Mouse (Mus musculus) macrophage (primary cell): Measurements from ENCODE around the gene Ccdc47. TPM values are rescaled to one million over a fixed set of nuclear protein-coding genes. Genes with fewer than 3 reads are reported as not detected.

Experiments used
- H3K27ac ChIP-seq: fragments of 350-480 bp; formaldehyde crosslinking; 2 replicates; pipeline ENCODE4 v1.9.0; 2021
- H3K36me3 ChIP-seq: fragments of 350-480 bp; formaldehyde crosslinking; 2 replicates; pipeline ENCODE4 v1.9.0; 2021; ENCODE audit errors: inconsistent target
- H3K4me3 ChIP-seq: fragments of 350-480 bp; formaldehyde crosslinking; 2 replicates; pipeline ENCODE4 v1.9.0; 2021; ENCODE audit errors: inconsistent target
- H3K79me2 ChIP-seq: fragments of 350-480 bp; formaldehyde crosslinking; 2 replicates; pipeline ENCODE4 v1.9.0; 2021; ENCODE audit errors: inconsistent target
- WGBS: methylation state at CpG from one replicate; pipeline ENCODE4 v1.1.7; 2026; ENCODE audit warnings: inconsistent platforms; ENCODE audit not compliant: missing documents; 5-methylcytosine and 5-hydroxymethylcytosine counted together
- polyA plus RNA-seq: library from polyadenylated mRNA; stranded (reverse); fragments of 250-400 nt; gene quantifications from 3 replicates; pipeline ENCODE4 v1.2.4, GENCODE M21; 2018; ENCODE audit warnings: inconsistent platforms

Gene Ccdc47
- polyA plus RNA-seq, 1 experiment from 2014 or later, result 77.0 TPM

- Histone ChIP-seq H3K36me3 (peaks cover 34% of the 10 kb centered on the region), H3K4me3 (no peak overlapping the region), H3K27ac (no peak overlapping the region), H3K79me2 (peaks cover 10% of the 10 kb centered on the region; the same call in 1 of the 2 replicates)
- 79% methylated on average over 4 of the region's 4 CpGs for WGBS
Measured at GRCm38 (mm10) chr11:106163546-106163945, 52.6 kb downstream of the Ccdc47 start.

- Histone ChIP-seq H3K79me2 (peaks cover 23% of the 10 kb centered on the region; the same call in 1 of the 2 replicates), H3K27ac (no peak overlapping the region), H3K4me3 (no peak overlapping the region), H3K36me3 (peaks cover 25% of the 10 kb centered on the region)
- WGBS, result 89% methylated on average over 2 of the region's 2 CpGs
Measured at GRCm38 (mm10) chr11:106162237-106162636, 53.9 kb downstream of the Ccdc47 start.

- WGBS, result 46% methylated on average over 20 of the region's 22 CpGs
- Histone ChIP-seq H3K36me3 (peaks cover 19% of the 10 kb centered on the region; the same call in 1 of the 2 replicates), H3K79me2 (peaks cover 32% of the 10 kb centered on the region; the same call in 1 of the 2 replicates), H3K27ac (peak within 1 kb of the TSS; percentile 79), H3K4me3 (peak within 1 kb of the TSS; percentile 69)
Measured at GRCm38 (mm10) chr11:106160841-106161721, 55.1 kb downstream of the Ccdc47 start, which contains the start of the genes Gm10840 and Limd2. TSS of gene Gm10840 (plus strand) at chr11:106160850. TSS of gene Limd2 (minus strand) at chr11:106160860.

DNA sequence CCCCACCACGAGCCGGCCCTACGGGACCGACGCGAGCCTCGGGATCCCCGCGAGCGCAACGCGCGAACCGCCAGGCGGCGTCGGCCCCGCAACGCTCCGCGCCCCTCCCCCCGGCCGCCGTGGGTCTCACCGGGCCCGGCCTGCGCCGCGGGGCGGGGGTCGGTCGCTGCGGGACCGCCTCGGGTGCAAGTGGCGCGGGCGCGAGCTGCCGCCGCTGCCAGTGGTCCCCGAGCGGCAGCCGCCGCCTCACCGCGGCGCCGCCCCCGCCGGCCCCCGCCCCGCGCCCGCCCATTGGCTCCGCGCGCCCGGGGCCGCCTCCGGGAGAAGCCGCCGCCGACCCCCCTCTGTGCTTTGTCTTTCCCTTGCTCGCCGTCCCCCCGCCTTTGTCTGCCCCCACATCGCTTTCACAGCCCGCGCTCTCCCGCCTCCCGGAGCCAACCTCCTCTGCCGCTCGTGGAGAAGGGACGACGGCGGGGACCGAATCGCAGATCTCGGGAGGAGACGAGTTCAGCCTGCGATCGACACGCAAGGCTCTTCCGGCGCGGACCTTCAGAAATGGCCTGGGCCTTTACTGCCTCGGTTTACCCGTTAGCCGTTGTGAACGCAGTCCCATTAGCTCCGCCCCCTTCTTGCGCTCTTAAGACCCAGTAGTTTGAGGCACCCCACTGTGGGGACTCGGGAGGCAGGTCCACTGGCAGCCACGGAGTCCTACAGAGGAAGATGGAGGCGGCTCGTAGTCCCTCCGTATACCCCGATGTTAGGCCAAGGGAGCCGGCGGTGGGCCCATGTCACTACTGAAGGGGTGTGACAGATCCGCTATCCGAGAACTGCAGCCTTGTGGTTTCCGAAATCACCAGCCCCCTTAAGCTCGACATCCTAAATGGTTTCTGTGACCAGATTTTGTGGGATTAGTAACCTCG lies 56.0 kb downstream of the Ccdc47 start:
- peaks cover 19% of the 10 kb centered on the region; the same call in 1 of the 2 replicates for H3K36me3 ChIP-seq
- peak overlapping the region; percentile 55 for H3K27ac ChIP-seq
- peak overlapping the region; percentile 56 for H3K4me3 ChIP-seq
- 2% methylated on average over 66 of the region's 106 CpGs for WGBS
- peaks cover 32% of the 10 kb centered on the region; the same call in 1 of the 2 replicates for H3K79me2 ChIP-seq

DNA sequence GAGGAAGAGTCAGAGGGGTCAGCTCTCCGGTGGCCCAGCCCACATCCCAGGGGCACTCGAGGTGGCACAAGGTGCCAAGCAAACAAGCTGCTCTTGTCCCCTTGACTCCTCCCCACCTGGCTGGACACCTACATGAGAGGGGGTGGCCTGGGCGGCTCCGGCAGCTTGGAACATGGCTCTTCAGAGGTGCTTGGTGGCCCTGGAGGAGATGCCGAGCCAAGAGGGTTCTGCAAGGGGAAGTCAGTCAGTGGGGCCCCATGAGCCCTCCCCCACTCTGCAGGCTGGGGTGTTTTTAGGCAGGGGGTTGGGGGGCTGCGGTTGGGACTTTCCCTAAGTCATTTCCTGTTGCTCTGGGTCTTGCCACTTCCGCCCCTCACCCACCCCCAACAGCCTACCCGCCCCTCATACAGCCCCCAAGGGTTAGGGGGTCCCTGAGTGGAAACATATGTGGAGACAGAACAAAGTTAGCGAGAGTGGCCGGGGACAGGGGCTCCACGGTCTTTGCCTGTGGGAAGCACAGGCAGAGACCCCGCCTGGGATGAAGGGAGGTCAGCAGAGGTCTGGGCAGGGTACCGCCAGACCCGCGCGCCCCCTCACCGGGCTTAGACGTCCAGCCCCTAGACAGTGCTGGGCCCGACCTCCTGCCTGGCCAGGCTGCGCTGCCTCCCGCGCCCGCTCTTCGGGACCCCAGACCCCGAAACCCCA lies 56.8 kb downstream of the Ccdc47 start:
- peaks cover 32% of the 10 kb centered on the region; the same call in 1 of the 2 replicates for H3K79me2 ChIP-seq
- peaks cover 16% of the 10 kb centered on the region; the same call in 1 of the 2 replicates for H3K36me3 ChIP-seq
- H3K4me3 ChIP-seq, result peak overlapping the region; percentile 69
- H3K27ac ChIP-seq, result peak overlapping the region; percentile 79
- 1% methylated on average over 22 of the region's 25 CpGs for WGBS

DNA sequence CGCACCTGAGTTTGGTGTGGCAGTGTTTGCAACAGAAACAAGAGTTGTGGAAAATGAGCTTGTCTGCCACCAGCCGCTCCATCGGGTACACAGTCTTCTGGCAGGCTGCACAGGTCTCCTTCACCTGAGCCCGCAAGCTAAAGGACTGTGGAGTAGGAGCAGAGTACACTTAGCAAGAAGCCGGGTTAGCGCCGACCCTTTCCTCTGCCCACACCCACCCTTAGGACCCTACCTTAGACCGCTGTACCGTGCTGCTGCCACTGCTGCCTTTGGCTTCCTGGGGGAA lies 57.3 kb downstream of the Ccdc47 start:
- 17% methylated on average over 9 of the region's 9 CpGs for WGBS
- Histone ChIP-seq H3K79me2 (peaks cover 32% of the 10 kb centered on the region; the same call in 1 of the 2 replicates), H3K4me3 (peak overlapping the region; percentile 69), H3K27ac (peak overlapping the region; percentile 79), H3K36me3 (peaks cover 11% of the 10 kb centered on the region; the same call in 1 of the 2 replicates)

DNA sequence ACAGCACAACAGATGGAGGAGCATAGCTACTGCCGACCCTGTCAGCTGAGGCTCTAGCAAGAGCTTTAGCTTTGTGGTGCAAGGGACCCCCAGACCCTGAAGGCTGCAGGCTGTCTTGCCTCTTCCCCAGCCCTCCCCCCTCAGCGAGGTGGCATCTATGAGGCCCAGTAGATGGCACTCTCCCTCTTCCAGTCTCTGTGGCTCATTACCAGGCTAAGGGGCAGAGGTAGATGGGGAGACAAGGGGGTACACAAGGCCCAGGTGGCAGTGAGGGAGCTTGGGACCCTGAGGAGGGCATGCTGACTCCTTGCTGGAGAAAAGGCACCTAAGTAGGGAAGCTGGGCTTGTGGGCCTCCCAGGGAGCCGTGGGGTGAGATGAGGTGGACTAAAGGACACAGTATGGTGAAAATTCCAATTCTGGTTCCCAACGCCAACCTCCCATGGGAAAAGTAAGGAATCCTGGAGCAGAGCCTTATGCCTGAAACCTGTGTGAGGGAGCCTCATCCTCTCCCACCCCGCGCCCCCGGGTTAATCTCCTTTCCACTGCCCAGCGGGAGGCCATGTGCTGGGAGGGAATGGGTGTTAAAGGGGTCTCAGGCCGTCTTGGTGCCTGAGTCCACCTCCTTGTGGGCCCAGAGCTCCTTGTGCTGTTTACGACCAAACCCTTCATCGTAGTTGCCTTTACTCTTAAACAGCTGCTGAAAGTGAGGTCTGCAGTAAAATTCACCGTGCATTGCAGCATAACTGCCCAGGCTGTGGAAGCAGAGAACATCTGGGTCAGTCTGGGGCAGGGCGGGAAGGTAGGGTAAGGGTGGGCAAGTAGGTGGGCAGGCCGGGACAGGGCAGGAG lies 57.8 kb downstream of the Ccdc47 start:
- peak overlapping the region; percentile 79 for H3K27ac ChIP-seq
- H3K79me2 ChIP-seq, result peaks cover 32% of the 10 kb centered on the region; the same call in 1 of the 2 replicates
- 32% methylated on average over 14 of the region's 14 CpGs for WGBS
- H3K4me3 ChIP-seq, result peak overlapping the region; percentile 69
- peaks cover 5% of the 10 kb centered on the region; the same call in 1 of the 2 replicates for H3K36me3 ChIP-seq

GRCm38 (mm10) chr11:106157154-106157553 lies 59.0 kb downstream of the Ccdc47 start:
- Histone ChIP-seq H3K27ac (no peak overlapping the region), H3K4me3 (no peak overlapping the region)

DNA sequence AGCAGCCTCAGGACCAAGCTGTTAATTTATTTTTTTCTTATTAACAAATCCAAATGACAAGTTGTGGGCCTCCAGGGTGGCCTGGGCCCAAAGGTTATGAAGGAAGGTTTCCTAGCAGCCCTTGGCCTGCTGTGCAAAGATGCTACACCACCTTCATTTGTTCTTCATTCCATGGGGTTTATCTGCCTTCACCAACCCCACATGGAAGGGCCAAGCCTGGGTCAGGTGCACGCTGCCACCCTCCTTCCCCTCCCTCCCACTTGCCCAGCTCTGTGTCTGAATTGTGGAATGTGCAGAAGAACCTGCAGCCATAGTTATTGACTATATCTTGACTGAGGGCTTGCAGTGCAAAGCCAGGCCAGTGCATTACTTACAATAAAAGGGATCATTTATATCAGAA lies 59.9 kb downstream of the Ccdc47 start:
- no peak overlapping the region for H3K27ac ChIP-seq

More at GRCm38 (mm10) chr11:106157154-106157553, 59.0 kb downstream of the Ccdc47 start:
- 80% methylated on average over 7 of the region's 7 CpGs for WGBS
- Histone ChIP-seq H3K79me2 (peaks cover 32% of the 10 kb centered on the region; the same call in 1 of the 2 replicates), H3K36me3 (peaks cover 3% of the 10 kb centered on the region; the same call in 1 of the 2 replicates)

DNA sequence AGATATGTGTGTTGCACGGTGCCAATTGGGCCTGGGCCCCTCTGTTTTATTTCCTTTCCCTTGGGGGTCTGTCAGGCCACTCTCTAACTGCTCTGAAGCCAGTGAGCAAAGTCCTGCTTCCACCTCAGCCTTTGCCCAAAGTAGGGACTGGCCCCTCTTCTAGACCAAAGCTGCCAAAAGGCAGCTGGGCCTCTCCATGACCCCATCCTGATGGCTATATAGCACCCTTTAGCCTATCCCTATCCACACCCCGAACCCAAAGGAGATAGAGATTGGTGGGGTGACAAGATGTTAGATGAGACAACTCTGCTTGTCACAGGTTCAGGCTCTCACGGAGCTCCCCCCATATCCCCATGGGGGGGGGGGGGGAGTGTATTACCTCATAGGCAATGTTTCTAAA lies 60.4 kb downstream of the Ccdc47 start:
- WGBS, result 24% methylated on average over 2 of the region's 3 CpGs
- Histone ChIP-seq H3K36me3 (peaks cover 17% of the 10 kb centered on the region), H3K79me2 (peaks cover 32% of the 10 kb centered on the region; the same call in 1 of the 2 replicates), H3K4me3 (no peak overlapping the region), H3K27ac (no peak overlapping the region)

More for the DNA sequence above, 59.9 kb downstream of the Ccdc47 start:
- WGBS, result 100% methylated on average over 1 of the region's 1 CpGs
- Histone ChIP-seq H3K36me3 (peaks cover 12% of the 10 kb centered on the region), H3K4me3 (no peak overlapping the region), H3K79me2 (peaks cover 32% of the 10 kb centered on the region; the same call in 1 of the 2 replicates)

DNA sequence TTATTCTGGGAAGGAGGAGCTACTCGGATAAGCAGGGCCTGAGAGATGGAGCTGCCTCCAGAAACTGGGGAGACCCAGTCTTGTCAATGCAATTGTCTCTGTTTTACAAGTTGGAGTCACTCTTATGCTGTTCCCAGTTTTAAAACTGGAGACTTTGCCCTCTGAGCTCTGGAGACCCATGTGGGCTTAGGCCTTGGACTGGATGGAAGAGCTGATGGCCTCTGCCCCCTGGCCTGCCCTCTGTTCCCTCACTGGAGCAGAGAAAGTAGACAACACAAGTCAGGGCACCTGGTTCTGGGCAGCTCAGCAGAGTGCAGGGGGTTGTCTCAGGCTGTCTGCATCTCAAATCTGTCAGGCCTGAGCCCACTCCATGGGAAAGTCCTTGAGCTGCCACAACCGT lies 61.4 kb downstream of the Ccdc47 start:
- H3K4me3 ChIP-seq, result no peak overlapping the region
- WGBS, result 88% methylated on average over 2 of the region's 2 CpGs
- H3K79me2 ChIP-seq, result peaks cover 32% of the 10 kb centered on the region; the same call in 1 of the 2 replicates
- peaks cover 27% of the 10 kb centered on the region for H3K36me3 ChIP-seq
- H3K27ac ChIP-seq, result no peak overlapping the region

DNA sequence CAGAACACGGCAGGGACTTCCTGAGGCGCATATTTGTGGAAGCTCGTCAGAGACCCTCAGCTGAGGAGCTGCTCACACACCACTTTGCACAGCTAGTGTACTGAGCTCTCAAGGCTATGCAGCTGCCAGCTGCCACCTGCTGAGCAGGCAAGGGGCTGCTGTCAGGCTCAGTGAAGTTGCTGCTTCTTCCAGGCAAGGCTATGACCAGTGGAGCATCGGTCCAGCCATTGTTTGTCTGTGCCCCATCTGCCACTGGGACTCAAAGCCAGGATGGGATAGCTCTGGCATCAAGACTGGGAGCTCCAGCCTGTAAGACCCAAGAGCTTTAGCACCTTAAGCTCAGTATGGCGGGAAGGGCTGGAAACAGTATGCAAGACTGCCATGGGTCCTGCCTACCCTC lies 62.1 kb downstream of the Ccdc47 start:
- Histone ChIP-seq H3K4me3 (no peak overlapping the region), H3K36me3 (peaks cover 34% of the 10 kb centered on the region), H3K79me2 (peaks cover 28% of the 10 kb centered on the region; the same call in 1 of the 2 replicates), H3K27ac (peak overlapping the region; percentile 46)
- 85% methylated on average over 3 of the region's 5 CpGs for WGBS

- no peak overlapping the region for H3K27ac ChIP-seq
- H3K79me2 ChIP-seq, result peaks cover 8% of the 10 kb centered on the region; the same call in 1 of the 2 replicates
- peaks cover 42% of the 10 kb centered on the region for H3K36me3 ChIP-seq
- WGBS, result 87% methylated on average over 8 of the region's 8 CpGs
- no peak overlapping the region for H3K4me3 ChIP-seq
Measured at GRCm38 (mm10) chr11:106152132-106152531, 64.0 kb downstream of the Ccdc47 start.
